Mouse (Mus musculus): ENCODE data around the gene Ltb.

Gene Ltb

DNA sequence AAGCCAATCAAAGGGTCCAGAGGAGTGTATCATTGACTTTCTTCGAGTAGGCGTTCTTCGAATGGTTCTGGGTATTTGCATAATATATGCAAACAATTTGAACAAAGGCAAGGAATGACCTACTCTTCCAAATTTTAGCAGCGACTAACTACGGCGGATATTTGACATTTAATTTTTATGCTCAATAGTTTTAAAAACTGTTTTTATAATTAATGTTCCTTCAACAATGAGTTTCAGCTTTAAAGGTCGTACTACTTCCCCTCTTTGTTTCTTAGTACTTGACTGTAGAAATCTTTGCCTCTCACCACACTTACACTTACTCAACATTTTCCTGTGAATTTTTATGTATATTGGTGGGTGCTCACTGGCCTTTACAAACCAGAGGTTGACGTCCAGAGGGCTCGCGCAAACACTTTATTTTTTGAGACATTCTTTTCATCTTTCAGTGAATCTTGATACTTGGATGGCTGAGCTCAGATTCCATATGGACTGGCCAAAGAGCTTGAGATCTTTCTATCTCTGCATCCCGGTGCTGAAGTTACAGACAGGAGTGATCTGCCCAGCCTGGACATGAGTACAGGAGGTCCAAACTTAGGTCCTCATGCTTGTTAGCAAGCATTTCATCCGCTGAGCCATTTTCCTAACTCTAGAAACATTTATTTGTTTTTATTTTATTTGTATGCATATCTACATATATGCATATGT lies 28.6 kb upstream of the Ltb start:
- DNase-seq (ENCODE audit: low spot score), result no peak

DNA sequence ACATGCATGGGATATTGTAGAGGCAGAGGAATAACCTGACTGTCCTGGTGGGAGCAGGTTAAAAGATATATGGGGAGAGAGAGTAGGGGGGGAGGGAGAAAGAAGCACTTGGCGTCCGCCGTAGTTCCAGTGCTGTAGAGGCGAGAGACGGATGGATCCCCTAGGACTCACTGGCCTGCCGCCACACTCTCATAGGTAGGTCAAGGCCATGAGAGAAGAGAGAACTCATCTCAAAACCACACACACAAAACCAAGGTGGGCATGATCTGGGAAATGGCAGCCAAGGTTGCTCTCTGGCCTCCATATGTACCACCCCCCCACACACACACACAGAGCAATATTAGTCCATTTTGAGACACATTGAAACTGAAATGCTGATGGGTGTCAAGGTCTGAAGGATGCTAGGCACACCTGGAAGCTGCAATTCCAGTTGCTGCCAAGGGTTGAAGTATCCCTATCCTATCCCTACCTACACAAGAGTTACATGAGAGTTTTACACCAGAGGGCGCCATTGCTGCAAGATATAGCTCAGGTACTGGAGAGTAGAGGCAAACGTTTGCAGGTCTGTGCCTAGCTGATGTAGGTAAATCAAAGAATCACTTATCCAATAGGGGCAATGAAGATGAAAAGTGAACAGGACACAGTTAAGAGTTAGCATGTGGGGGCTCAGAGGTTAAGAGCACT lies 27.7 kb upstream of the Ltb start:
- peak; percentile 52 for DNase-seq (ENCODE audit: low spot score)

DNA sequence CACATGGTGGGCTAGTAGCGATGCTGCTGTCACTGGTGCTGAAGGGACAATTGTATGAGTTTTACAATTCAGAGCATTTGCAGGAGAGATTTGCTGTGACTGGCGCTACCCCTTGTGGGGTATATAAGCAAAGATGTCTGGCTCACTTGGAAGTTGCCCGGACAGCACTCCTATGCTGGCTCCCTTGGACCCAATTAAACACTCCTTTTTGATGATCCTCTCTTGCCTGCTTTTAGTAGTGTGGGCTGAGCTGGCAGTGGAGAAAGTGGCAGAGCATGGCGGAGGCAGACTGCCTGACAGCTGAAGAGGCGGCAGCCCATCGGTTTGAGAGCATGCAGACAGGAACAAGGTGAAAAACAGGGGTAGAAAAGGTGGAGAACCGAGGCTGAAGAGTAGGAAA lies 26.4 kb upstream of the Ltb start:
- DNase-seq (ENCODE audit: low spot score), result no peak

DNA sequence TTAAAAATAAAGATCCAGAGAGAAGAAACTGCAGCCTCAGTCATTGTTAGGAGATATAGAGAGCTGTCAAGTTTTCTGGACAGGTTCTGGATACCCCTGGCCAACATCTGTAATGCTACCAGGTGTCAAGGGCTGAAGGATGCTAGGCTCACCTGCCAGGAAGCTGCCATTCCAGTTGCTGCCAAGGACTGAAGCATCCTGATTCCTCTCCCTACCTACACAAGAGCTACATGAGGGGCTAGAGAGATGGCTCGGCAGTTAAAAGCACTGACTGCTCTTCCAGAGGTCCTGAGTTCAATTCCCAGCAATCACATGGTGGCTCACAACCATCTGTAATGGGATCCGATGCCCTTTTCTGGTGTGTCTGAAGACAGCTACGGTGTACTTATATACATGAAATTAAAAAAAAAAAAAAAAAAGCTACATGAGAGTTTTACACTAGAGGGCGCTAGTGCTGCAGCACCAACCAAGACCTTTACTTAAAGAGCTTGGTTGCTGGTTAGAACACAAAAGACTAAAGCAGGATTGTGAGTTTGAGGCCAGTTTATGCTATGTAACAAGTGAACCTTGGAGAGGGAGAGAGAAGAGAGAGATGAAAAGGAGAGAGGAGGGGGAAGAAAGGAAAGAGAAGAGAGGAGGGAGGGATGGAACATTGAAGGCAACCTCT lies 25.6 kb upstream of the Ltb start:
- DNase-seq (ENCODE audit: low spot score), result no peak

DNA sequence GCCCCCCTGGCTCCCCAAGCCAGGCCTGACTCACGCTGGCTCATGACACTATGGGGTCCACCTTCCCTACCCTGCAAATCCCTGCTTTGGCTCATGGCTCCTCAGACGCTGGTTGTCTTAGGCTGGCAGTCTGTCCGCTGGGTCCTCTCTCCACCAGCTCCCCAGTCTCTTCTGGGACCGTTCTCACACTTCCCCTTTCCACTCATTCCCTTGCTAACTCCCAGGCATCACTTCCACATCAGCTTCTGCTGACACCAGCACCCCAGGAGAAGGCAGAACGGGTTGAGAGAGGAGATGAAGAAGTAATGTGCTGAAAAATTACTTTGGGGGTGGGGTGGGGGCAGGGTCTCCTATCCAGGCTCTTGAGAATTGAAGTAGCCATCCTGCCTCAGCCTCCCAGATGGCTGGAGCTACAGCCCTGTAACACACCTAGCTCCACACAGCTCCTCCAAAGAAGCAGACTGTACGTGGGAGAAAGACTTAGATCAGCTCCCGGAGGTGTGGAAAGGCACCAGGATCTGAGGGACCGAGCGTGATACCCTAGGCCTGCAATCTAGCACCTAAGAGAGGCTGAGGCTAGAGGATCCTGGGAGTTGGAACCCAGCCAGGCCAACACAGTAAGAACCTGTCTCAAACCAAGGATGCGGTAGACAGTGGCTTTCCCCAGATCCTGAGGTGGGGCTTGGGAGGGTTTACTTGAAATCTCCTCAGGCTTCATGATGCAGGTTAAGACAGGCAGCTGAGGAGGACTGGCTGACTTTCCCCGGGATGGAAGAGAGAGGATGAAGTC lies 21.6 kb upstream of the Ltb start:
- no peak for DNase-seq (ENCODE audit: low spot score)

DNA sequence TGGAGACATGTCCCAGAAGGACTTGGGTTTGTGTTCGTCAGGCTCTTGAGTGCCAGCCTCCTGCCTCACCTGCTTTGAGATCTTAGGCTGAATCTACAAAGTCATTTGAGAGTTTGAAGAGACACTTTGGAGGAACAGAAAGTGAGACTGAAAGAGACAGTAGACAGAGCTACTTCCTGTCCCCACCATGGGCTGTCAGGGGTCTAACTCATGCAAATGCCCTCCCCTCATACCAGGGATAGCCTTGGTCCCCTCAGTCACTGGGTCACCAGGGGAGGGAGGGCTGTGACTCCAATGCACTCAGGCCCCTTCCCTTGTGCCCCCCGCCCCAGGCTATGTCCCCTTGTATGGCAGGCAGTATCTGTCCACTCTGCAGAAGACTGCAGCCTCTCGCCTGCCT lies 20.9 kb upstream of the Ltb start:
- DNase-seq (ENCODE audit: low spot score), result no peak

DNA sequence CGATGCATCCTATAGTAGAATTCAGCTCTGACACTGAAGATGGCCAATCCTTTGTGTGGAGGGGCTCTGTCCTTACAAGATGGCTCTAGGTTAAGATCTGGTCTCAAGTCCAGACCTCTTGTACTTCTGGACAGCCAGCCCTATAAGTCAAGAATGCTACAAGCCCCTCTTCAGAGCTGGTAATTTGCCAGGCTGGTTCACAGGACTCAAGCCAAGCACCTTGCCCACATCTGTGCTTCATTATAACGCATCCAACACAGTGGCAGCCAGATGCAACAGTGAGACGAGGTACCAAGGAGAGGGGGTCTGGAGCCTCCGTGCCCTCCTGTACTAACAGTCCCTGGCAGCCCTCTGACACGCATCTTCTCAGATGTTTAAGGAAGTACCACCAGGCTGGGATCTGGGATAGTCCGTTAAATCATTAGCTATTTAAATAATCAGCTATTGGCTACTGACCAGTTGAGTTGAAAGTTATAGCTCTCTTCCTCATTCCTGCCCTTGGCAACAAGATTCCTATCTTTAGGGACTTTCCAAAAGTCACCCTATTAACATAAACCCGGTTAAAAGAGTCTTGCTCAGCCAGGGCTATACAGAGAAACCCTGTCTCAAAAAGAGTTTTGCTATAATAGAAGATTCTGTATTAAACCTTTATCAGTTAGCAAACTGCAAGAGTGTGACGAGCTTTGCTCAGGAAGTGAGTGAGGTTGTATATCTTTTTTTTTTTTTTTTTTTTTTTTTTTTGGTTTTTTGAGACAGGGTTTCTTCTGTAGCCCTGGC lies 19.9 kb upstream of the Ltb start:
- no peak for DNase-seq (ENCODE audit: low spot score)

DNA sequence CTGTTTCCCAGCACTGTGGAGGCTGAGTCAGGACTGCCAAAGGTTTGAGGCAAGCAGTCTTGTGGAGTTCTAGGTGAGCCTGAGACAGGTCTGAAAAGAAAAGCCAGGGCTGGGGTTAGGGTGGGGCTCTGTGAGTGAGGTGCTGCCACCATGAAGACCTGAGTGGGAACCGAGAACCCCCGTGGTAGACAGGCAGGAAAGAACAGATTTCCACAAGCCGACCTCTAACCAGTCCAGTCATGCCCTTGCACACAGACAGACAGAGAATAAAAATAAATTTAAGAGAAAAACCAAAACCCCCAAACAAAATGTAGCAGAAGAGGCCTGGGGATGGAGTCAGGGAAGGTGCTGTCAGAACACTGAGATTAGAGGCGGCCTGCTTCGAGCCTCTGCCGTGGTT lies 18.9 kb upstream of the Ltb start:
- DNase-seq (ENCODE audit: low spot score), result no peak

DNA sequence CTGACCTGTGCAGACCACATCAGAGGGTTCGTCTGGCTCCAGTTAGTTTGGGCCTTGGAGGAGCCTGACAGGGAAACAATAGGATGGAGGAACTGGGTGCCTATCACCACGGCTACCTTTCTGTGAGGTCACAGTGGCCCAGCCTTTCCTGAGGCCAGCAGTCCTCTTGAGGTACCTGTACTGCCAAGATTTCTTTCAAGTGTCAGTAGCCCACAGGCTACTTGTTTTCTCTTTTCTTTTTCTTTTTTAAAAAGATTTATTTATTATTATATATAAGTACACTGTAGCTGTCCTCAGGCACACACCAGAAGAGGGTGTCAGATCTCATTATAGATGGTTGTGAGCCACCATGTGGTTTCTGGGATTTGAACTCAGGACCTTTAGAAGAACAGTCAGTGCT lies 18.3 kb upstream of the Ltb start, which contains the start of gene Aif1:
Gene Aif1, minus strand, starts transcription at position 101 of the 400 bp plus-strand sequence.
- no peak for DNase-seq (ENCODE audit: low spot score)

DNA sequence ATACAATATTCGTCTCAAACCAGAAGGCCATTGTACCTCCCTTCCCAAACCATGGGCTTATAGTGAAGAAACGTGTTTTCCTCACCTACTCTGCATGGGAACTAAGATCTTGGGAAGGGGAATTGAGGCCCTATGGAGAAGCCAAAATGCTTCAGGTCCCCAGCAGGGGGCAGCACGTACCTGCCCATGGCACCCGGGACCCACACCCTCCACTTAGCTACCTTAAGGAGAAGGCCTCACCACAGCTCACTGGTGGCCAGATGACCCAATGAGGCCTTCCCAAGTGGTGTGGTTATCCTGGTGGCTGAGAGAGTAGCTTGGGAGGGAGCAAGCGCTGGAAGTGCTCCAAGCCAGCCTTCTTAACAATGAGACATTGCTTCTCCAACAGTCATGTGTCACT lies 15.7 kb upstream of the Ltb start:
- peak; percentile 62 for DNase-seq (ENCODE audit: low spot score)

DNA sequence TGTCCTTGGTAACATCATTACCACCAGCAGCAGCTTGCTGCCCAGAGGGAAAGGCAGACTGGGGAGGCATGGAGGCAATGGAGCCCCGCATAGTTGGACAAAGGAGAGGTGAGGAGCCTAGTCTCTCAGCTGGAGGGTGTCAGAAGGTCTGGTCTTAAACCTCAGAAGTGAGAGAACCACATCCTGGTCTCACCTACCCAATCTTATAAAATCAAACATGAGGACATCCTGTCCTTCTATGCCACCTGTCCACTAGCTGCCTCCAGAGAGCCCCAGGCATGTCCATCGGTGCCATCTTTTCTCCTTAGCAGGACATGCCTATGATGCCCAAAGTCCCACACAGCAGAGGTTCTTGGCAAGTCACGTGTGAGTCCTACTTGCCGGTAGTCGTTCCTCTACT lies 14.1 kb upstream of the Ltb start:
- DNase-seq (ENCODE audit: low spot score), result no peak

DNA sequence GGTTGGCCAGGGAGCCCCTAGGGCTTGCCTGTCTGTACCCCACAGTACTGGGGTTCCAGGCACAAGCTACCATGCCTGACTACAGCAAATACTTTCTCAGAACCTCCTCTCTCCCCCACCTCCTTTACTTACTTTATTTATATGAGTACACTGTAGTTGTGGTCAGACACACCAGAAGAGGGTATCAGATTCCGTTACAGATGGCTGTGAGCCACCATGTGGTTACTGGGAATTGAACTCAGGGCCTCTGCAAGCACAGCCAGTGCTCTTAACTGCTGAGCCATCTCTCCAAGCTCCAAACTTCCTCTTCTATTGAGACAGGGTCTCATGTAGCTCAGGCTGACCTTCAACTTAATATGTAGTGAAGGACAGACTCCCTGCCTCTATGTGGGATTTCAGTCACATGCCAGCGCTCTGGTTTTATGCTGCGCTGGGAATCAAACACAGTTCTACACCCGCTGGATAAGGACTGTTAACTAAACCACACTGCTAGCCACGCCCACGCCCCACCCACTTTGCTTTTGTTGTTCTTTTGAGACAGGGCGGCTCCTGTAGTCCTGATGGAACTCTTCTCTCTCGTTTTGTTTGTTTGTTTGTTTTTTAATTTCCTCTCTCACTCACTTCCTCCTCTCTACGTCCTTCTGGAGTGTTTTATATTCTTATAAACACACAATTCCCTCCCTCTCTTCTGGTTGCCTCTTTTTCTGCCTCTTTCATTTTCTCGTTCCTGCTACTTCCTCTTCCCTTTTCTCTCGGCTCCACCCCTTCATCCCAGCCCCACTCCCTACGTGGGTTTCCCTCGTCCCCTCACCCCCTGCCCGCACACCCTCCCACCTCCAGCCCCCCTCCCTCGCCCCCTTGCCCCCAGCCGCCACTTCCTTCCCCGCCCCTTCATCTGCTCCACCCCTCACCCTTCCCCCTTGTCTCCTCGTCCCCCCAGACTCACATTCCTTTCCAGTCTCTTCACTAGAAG lies 8.3 kb upstream of the Ltb start:
- peak; percentile 55 for DNase-seq (ENCODE audit: low spot score)

DNA sequence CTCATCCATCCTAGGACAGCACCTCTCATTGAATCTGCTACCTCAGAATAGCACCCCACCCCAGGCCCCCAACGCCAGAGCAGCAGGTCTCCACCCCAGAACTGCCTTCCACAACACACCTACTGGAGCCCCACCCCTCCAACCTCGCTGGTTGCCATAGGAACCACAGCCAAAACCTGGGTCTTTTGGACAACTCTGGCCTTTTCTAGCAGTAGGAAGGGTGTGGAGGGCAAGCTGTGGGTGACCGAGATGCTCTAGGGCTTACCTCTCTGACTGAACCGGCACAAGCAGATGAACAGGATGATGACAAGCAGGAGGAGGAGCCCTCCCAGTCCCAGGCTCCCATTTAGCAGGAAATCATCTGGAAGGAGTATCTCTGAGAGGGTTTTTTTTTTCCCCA lies 7.6 kb upstream of the Ltb start:
- no peak for DNase-seq (ENCODE audit: low spot score)

DNA sequence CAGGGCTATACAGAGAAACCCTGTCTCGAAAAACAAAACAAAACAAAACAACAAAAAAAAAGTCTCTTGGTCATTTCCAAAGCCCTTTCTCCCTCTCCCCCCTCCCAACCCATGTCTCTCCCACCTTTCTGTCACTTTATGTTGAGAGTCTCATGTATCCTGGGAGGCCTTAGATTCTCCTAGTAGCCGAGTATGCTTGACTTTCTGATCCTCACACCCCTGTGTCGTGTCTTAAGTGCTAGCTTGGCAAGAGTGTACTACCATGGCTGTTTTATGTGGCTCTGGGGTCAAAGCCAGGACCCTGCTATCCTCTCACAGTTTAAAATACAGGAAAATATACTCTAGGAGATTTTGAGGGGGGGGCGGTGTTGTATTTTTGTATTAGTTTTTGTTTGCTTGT lies 6.9 kb upstream of the Ltb start:
- DNase-seq (ENCODE audit: low spot score), result no peak

DNA sequence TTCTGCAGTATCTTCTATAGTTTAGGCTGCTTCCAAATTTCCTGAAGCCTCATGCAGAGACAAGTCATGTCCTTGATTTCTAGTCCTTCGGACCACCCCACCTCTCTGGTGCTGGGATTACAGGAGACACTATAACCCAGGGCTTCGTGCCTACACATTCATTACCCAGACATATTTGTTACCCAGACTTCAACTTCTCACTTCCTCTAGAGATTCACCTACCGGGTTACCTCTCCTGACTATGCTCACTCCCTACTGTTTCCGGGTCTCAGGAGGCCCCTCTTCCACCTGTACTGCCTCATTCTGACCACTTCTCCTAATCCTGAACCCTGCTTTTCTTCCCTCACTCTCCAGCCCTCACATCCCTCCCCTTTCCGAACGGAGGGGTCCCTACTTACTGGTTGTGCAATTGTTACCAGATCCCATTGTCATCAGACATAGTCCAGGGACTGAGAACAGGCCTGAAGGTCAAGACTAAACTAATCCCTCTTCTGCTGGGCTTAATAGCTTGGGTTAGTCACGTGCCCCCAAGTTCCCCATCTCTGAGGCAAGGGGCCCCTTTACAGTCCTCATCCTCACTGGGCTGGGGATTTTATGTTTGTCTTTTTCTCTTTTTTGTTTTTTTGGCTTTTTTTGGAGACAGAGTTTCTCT lies 6.2 kb upstream of the Ltb start, which contains the start of gene Lst1:
Gene Lst1, minus strand, starts transcription at position 481 of the 652 bp plus-strand sequence.
- DNase-seq (ENCODE audit: low spot score), result no peak

DNA sequence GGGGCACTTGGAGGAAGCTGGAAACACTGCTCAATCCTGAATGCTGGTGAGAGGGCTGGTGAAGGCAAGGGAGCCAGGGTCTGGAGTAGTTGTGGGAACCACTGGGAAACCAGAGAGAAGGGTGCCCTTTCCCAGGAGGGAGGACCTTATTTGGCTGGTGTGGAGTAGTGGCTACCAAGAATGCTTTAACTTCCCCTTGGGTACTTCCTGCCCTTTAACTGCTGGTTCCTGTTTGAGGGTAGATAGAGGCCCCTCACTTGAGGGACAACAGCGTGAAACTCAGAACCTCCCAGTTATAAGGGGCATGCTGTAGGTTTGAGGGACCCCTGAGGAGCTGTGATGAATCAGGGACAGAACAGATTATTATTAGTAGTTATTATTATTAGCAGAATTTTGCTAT lies 5.1 kb upstream of the Ltb start:
- DNase-seq (ENCODE audit: low spot score), result no peak

DNA sequence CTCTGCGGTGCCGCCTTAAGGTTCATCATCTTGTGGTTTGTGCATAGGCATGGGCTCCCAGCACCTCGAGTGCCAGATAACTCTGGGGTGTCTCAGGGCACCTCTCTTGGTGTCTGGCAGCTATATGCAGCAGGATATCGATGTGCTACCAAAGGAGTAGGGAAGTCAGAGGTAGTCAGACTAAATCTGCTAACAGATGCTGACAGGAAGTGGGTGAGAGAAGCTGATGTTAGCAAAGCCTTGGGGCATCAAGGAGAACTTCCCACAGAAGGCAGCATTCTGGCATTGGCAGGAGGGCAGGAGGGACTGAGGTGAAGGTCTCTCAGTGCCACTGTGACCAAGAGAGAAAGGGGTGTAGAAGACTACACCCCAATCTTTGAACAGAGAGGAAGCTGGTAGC lies 4.1 kb upstream of the Ltb start:
- DNase-seq (ENCODE audit: low spot score), result no peak

DNA sequence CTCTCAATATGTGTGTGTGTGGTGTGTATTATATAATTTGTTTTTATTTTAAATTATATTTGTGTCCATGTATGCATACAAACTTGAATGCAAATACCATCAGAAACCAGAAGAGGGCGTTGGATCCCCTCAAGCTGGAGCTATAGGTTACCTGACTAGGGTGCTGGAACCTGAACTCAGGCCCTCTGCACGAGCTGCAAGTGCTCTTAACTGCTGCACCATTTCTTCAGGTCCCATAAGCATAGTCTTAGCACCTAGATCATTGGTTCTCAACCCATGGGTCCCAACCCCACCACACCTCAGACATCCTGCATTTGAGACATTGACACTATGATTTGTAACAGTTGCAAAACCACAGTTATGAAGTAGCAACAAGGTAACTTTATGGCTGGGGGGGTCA lies 2.5 kb upstream of the Ltb start:
- DNase-seq (ENCODE audit: low spot score), result no peak

DNA sequence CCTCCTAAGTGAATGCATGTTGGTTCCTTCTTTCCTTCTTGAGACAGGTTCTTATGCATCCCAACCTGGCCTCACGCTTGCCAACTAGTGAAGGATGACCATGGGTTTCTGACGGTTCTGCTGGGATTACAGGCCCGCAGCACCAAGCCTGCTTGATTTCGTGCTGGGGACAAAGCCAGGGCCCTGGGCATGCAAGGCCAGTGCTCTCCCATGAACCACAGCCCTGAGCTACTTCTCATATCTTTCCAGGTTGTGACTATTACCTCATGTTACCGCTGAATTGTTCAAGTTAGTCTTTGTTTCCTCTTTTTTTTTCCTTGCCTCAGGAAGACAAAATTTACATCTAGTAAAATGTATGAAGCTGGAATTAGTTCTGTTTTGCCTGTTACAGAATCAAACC lies 1.3 kb upstream of the Ltb start:
- DNase-seq (ENCODE audit: low spot score), result no peak

Measured in ovary, postnatal 14 days (tissue).